In genomic region chr6:134981231-134982062, GRCm38 (mm10) we compare ENCODE assay signal across 8 mouse cellular contexts. TPM values are rescaled to one million over a fixed set of nuclear protein-coding genes. Genes with fewer than 3 reads are reported as not detected.
DNase-seq lines count a peak whose midpoint lies in the region; ATAC-seq and TF ChIP-seq lines count a peak whose summit lies in the region.

TSS of gene Apold1 (plus strand) at chr6:134981718.

- H3K27ac ChIP-seq in forebrain, embryonic 11.5 days (ENCODE audit: low read depth, low read length) = no peak within 1 kb of the TSS
- no peak within 1 kb of the TSS for H3K27ac ChIP-seq in hindbrain, embryonic 12.5 days
- H3K27ac ChIP-seq in limb, embryonic 14.5 days (replicated peaks; ENCODE audit: low read depth, low read length) = no peak within 1 kb of the TSS
- no peak within 1 kb of the TSS for H3K27ac ChIP-seq in midbrain, embryonic 15.5 days

- peak within 1 kb of the TSS; percentile 41 for H3K4me3 ChIP-seq in erythroblast, embryonic 14.5 days (replicated peaks)
- H3K4me3 ChIP-seq in forebrain, embryonic 11.5 days (ENCODE audit: low read depth, low read length) = no peak within 1 kb of the TSS
- H3K4me3 ChIP-seq in hindbrain, embryonic 12.5 days = no peak within 1 kb of the TSS
- H3K4me3 ChIP-seq in limb, embryonic 14.5 days (replicated peaks; ENCODE audit: low read length) = 0 out of 2 replicates have a peak within 1 kb of the TSS, but pooled peaks have one; percentile 7
- H3K4me3 ChIP-seq in midbrain, embryonic 15.5 days = no peak within 1 kb of the TSS

- 41% methylated on average over 22 of the region's 22 CpGs for WGBS in forebrain, embryonic 11.5 days
- 35% methylated on average over 22 of the region's 22 CpGs for WGBS in hindbrain, embryonic 12.5 days
- 32% methylated on average over 22 of the region's 22 CpGs for WGBS in limb, embryonic 14.5 days
- WGBS in midbrain, embryonic 15.5 days = 49% methylated on average over 22 of the region's 22 CpGs

- peaks cover 57% of the 10 kb centered on the region for H3K4me1 ChIP-seq in erythroblast, embryonic 14.5 days (ENCODE audit: control insufficient read depth)
- H3K4me1 ChIP-seq in forebrain, embryonic 11.5 days (replicated peaks; ENCODE audit: control insufficient read depth, insufficient read depth, low read length) = peaks cover 6% of the 10 kb centered on the region; the same call in 1 of the 2 replicates
- H3K4me1 ChIP-seq in hindbrain, embryonic 12.5 days = peaks cover 17% of the 10 kb centered on the region
- peaks cover 12% of the 10 kb centered on the region for H3K4me1 ChIP-seq in limb, embryonic 14.5 days (ENCODE audit: control insufficient read depth, insufficient read depth, low read length)
- peaks cover 21% of the 10 kb centered on the region for H3K4me1 ChIP-seq in midbrain, embryonic 15.5 days

- H3K9ac ChIP-seq in forebrain, embryonic 11.5 days (ENCODE audit: low read length) = no peak within 1 kb of the TSS
- no peak within 1 kb of the TSS for H3K9ac ChIP-seq in hindbrain, embryonic 12.5 days
- H3K9ac ChIP-seq in limb, embryonic 14.5 days (ENCODE audit: low read depth, low read length, severe bottlenecking) = 0 out of 2 replicates have a peak within 1 kb of the TSS, but pooled peaks have one; percentile 7
- no peak within 1 kb of the TSS for H3K9ac ChIP-seq in midbrain, embryonic 15.5 days

- DNase-seq in forebrain, embryonic 11.5 days (ENCODE audit: low spot score) = no peak
- peak; percentile 7 for DNase-seq in limb, embryonic 14.5 days (ENCODE audit: low spot score)
- DNase-seq in yolk sac, embryonic 10.5 days (ENCODE audit: low spot score) = peak; percentile 18
- no peak for DNase-seq in layer of hippocampus, adult 11-12 months (ENCODE audit: low spot score)

- TF ChIP-seq POLR2A in limb, embryonic 14.5 days (IDR thresholded peaks at IDR 0.05; ENCODE audit: borderline replicate concordance, extremely low read depth, insufficient read depth, insufficient read length) = no peak

- ATAC-seq in erythroblast, adult 5-6 weeks (replicated peaks; ENCODE audit: low FRiP score, poor library complexity, severe bottlenecking) = no peak
- no peak for ATAC-seq in forebrain, embryonic 11.5 days (replicated peaks; ENCODE audit: low FRiP score)
- ATAC-seq in hindbrain, embryonic 12.5 days (ENCODE audit: low FRiP score) = no peak
- ATAC-seq in limb, embryonic 14.5 days (ENCODE audit: low FRiP score, low read depth) = no peak
- no peak for ATAC-seq in midbrain, embryonic 15.5 days (replicated peaks)

- H3K4me2 ChIP-seq in forebrain, embryonic 11.5 days (ENCODE audit: low read depth, low read length, severe bottlenecking) = peak within 1 kb of the TSS; percentile 24; the same call in 1 of the 2 replicates
- peak within 1 kb of the TSS; percentile 36 for H3K4me2 ChIP-seq in hindbrain, embryonic 12.5 days (replicated peaks)
- H3K4me2 ChIP-seq in limb, embryonic 14.5 days (replicated peaks; ENCODE audit: low read depth, low read length, severe bottlenecking) = peak within 1 kb of the TSS; percentile 27
- H3K4me2 ChIP-seq in midbrain, embryonic 15.5 days = peak within 1 kb of the TSS; percentile 39

- H3K27me3 ChIP-seq in erythroblast, embryonic 14.5 days (ENCODE audit: control insufficient read depth) = no peaks in the 10 kb centered on the region
- H3K27me3 ChIP-seq in forebrain, embryonic 11.5 days (ENCODE audit: control insufficient read depth, insufficient read depth, low read length) = no peaks in the 10 kb centered on the region; the same call in 1 of the 2 replicates
- H3K27me3 ChIP-seq in hindbrain, embryonic 12.5 days = peaks cover 4% of the 10 kb centered on the region; the same call in 1 of the 2 replicates
- H3K27me3 ChIP-seq in limb, embryonic 14.5 days (ENCODE audit: control insufficient read depth, insufficient read depth, low read length) = no peaks in the 10 kb centered on the region
- H3K27me3 ChIP-seq in midbrain, embryonic 15.5 days (replicated peaks) = no peaks in the 10 kb centered on the region

- H3K36me3 ChIP-seq in erythroblast, embryonic 14.5 days (ENCODE audit: control insufficient read depth) = no peaks in the 10 kb centered on the region
- H3K36me3 ChIP-seq in forebrain, embryonic 11.5 days (ENCODE audit: control insufficient read depth, insufficient read depth, low read length) = no peaks in the 10 kb centered on the region
- no peaks in the 10 kb centered on the region for H3K36me3 ChIP-seq in hindbrain, embryonic 12.5 days
- H3K36me3 ChIP-seq in limb, embryonic 14.5 days (ENCODE audit: control insufficient read depth, insufficient read depth, low read length) = no peaks in the 10 kb centered on the region
- no peaks in the 10 kb centered on the region for H3K36me3 ChIP-seq in midbrain, embryonic 15.5 days (replicated peaks)

- no peaks in the 10 kb centered on the region for H3K9me3 ChIP-seq in erythroblast, embryonic 14.5 days (ENCODE audit: control insufficient read depth, low read length)
- no peaks in the 10 kb centered on the region for H3K9me3 ChIP-seq in forebrain, embryonic 11.5 days (ENCODE audit: control insufficient read depth, low read length)
- no peaks in the 10 kb centered on the region for H3K9me3 ChIP-seq in hindbrain, embryonic 12.5 days (replicated peaks)
- no peaks in the 10 kb centered on the region for H3K9me3 ChIP-seq in limb, embryonic 14.5 days (ENCODE audit: control insufficient read depth, low read length)
- no peaks in the 10 kb centered on the region for H3K9me3 ChIP-seq in midbrain, embryonic 15.5 days

RNA-seq across cellular contexts. Expression of gene Apold1, which starts in this region (rescaled TPM):
- polyA plus RNA-seq in erythroblast, embryonic 14.5 days (2012) = 0.01 and 0.03 TPM in 2 replicates
- total RNA-seq in erythroblast, adult 5-6 weeks (2015; ENCODE audit: low replicate concordance) = 0.19 and 2.1 TPM in 2 replicates
- total RNA-seq in erythroblast, adult 5-6 weeks (2017; ENCODE audit: low replicate concordance) = 4.9 and 6.4 TPM in 2 replicates
- polyA plus RNA-seq in forebrain, embryonic 11.5 days (2014; fragmentation: Nextera tagmentation; extraction: Ambion mirVana) = 3.0 and 3.1 TPM in 2 replicates
- 4.5 TPM in 2 replicates for polyA plus RNA-seq in hindbrain, embryonic 12.5 days (2016; fragmentation: Nextera tagmentation; extraction: Ambion mirVana)
- polyA plus RNA-seq in limb, embryonic 14.5 days (2012; rRNA removed) = 2.7 and 3.4 TPM in 2 replicates
- polyA plus RNA-seq in limb, embryonic 14.5 days (2014; fragmentation: Nextera tagmentation; extraction: Ambion mirVana) = 4.8 and 4.9 TPM in 2 replicates
- 3.9 and 4.4 TPM in 2 replicates for polyA plus RNA-seq in midbrain, embryonic 15.5 days (2015; fragmentation: Nextera tagmentation; extraction: Ambion mirVana)

Comparison
In these comparisons a context has a peak if more than half of its experiments do, and no peak if none do; other contexts are left out.
1. H3K4me3 ChIP-seq: peak in erythroblast, embryonic 14.5 days (single experiment) and limb, embryonic 14.5 days (single experiment); none in forebrain, embryonic 11.5 days (single experiment), hindbrain, embryonic 12.5 days (single experiment) and midbrain, embryonic 15.5 days (single experiment).
2. DNase-seq: peak in limb, embryonic 14.5 days (single experiment) and yolk sac, embryonic 10.5 days (single experiment); none in forebrain, embryonic 11.5 days (single experiment) and layer of hippocampus, adult 11-12 months (single experiment).
3. Peak in every context shown above with its lines, with median percentiles within 50 percentile points of each other: H3K4me2 ChIP-seq.